Mouse (Mus musculus) forebrain, embryonic 16.5 days (tissue): ENCODE data around the gene Mecom. TPM values are rescaled to one million over a fixed set of nuclear protein-coding genes. Genes with fewer than 3 reads are reported as not detected.
"Not testable (repeated sequence)": the region's sequence is repeated elsewhere in the genome, so short reads cannot be mapped to it uniquely, and the experiment has no call there.

Experiments used
- ATAC-seq: fragments of 200-750 bp; cut with Nextera tagmentation; 2 replicates; pipeline ENCODE4 v1.8.0; 2017; ENCODE audit warnings: mild to moderate bottlenecking, moderate library complexity
- H3K27ac ChIP-seq: fragments of 300-500 bp; sonication (generic); 2 replicates; pipeline ENCODE4 v1.5.1; 2014; ENCODE audit warnings: low read length, control low read depth
- H3K27me3 ChIP-seq: fragments of 300-500 bp; sonication (generic); replicated peaks from 2 replicates; pipeline ENCODE4 v1.6.1; 2014; ENCODE audit warnings: low read length; ENCODE audit not compliant: control insufficient read depth, insufficient read depth
- H3K36me3 ChIP-seq: fragments of 300-500 bp; sonication (generic); 2 replicates; pipeline ENCODE4 v1.6.1; 2014; ENCODE audit not compliant: control insufficient read depth, insufficient read depth
- H3K4me1 ChIP-seq: fragments of 300-500 bp; sonication (generic); replicated peaks from 2 replicates; pipeline ENCODE4 v1.6.1; 2014; ENCODE audit warnings: low read length; ENCODE audit not compliant: control insufficient read depth, insufficient read depth
- H3K4me2 ChIP-seq: fragments of 300-500 bp; sonication (generic); 2 replicates; pipeline ENCODE4 v1.6.1; 2014; ENCODE audit warnings: mild to moderate bottlenecking, low read length, control low read depth
- H3K4me3 ChIP-seq: fragments of 300-500 bp; sonication (generic); replicated peaks from 2 replicates; pipeline ENCODE4 v1.5.1; 2014; ENCODE audit warnings: mild to moderate bottlenecking, low read length, control low read depth
- H3K9ac ChIP-seq: fragments of 300-500 bp; sonication (generic); replicated peaks from 2 replicates; pipeline ENCODE4 v1.6.1; 2014; ENCODE audit warnings: low read depth, low read length, control low read depth
- H3K9me3 ChIP-seq: fragments of 300-500 bp; sonication (generic); 2 replicates; pipeline ENCODE4 v1.6.1; 2016; ENCODE audit warnings: low read length; ENCODE audit not compliant: control insufficient read depth
- WGBS: fragments of 180-500 bp; shearing (Covaris S2); extraction: QIAGEN DNeasy Blood & Tissue Kit; methylation state at CpG from one replicate; pipeline ENCODE4 v1.1.7; 2014; 5-methylcytosine and 5-hydroxymethylcytosine counted together
- polyA plus RNA-seq: library from polyadenylated mRNA; unstranded; fragments of >200 nt; fragmentation: Nextera tagmentation; extraction: Ambion mirVana; gene quantifications from 2 replicates; pipeline ENCODE4 v1.2.1, GENCODE M21; 2015

Gene Mecom
- polyA plus RNA-seq, 1 experiment from 2014 or later = 2.1 TPM

DNA sequence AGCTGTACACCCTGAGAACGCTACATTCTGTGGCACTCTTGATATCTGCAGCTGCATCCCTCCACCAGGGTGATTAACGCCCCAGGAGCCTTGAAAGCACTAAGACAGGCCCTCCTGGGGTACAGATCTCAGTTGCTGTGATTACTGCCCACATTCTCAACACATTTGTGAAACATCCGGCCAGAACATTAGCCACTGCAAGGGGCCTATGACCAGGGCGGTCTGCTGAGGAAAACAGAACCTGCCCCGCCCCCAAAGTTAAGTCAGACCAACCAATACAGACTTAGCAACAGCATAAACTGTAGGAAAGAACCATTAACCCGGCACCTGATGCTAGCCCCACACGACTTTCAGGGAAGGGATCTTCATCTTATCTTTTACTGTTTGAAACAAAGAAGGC lies 109.8 kb downstream of the Mecom start:
- Histone ChIP-seq H3K4me1 (no peaks in the 10 kb centered on the region), H3K9me3 (no peaks in the 10 kb centered on the region), H3K4me2 (no peak overlapping the region), H3K27me3 (no peaks in the 10 kb centered on the region), H3K27ac (no peak overlapping the region), H3K4me3 (no peak overlapping the region), H3K9ac (no peak overlapping the region), H3K36me3 (no peaks in the 10 kb centered on the region)
- ATAC-seq = no peak
- 54% methylated on average over 7 of the region's 7 CpGs for WGBS

DNA sequence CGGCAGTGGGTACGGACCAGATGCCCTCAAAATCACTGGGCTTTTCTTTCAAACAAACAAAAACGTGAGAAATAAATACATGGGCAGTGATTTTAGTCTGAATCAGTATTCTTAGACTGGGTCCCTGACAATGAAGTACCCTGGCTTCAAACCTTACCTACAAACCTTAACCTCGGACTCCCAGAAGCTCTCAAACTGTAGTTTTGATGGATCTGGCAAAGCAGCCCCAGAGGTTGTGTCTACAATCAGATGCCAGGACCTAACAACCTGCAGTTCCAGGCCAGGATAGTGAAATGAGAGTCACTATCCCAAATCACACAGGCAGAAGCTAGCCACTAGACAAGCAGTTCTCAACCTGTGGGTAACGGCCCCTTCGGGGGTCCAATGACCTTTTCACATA lies 111.2 kb downstream of the Mecom start:
- H3K9me3 ChIP-seq = no peaks in the 10 kb centered on the region
- H3K4me2 ChIP-seq = no peak overlapping the region
- WGBS = 73% methylated on average over 6 of the region's 6 CpGs
- H3K27me3 ChIP-seq = no peaks in the 10 kb centered on the region
- no peak overlapping the region for H3K9ac ChIP-seq
- ATAC-seq = no peak
- no peak overlapping the region for H3K4me3 ChIP-seq
- H3K27ac ChIP-seq = no peak overlapping the region
- no peaks in the 10 kb centered on the region for H3K36me3 ChIP-seq
- no peaks in the 10 kb centered on the region for H3K4me1 ChIP-seq

DNA sequence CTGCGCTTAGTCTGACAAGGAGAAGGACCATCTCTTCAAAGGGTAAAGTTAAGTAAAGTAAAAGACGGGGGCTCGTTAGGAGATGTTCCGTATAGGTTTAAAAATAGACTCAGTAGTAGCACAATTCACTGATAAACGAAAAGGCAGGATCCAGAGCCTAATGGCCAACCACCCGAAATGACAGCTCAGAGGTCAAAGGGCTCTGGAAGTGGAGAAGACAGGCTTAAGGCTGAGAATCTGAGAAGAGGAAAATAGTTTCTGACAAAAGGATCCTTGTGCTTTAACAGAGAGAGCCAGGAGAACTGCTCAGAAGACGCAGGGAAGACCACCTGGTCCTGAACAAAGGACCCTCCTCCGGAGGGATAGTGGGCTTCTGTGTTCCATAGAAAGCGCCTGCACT lies 111.7 kb downstream of the Mecom start:
- Histone ChIP-seq H3K36me3 (no peaks in the 10 kb centered on the region), H3K4me3 (no peak overlapping the region), H3K27ac (no peak overlapping the region), H3K9me3 (no peaks in the 10 kb centered on the region), H3K9ac (no peak overlapping the region), H3K4me1 (no peaks in the 10 kb centered on the region), H3K27me3 (no peaks in the 10 kb centered on the region), H3K4me2 (no peak overlapping the region)
- ATAC-seq = no peak
- 34% methylated on average over 9 of the region's 9 CpGs for WGBS

DNA sequence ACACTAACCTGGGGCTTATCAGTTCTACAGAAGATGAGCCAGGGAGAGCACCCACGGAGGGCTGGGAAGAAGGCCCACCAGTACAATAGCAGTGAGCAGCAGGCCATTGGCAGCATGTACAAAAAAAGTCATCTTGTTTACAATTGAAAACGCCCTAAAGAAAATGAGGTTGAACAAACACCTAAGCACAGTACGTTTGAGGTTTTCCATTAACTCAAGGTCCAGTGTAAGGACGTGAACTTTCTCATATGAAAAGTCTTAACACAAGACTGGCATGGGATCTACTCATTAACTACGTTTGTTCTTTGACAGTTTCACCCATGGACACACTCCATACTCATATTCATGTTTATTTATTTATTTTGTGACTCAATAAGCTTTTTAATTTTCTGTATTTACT lies 118.9 kb downstream of the Mecom start:
- no peak for ATAC-seq
- Histone ChIP-seq H3K4me1 (no peaks in the 10 kb centered on the region), H3K9me3 (no peaks in the 10 kb centered on the region), H3K36me3 (no peaks in the 10 kb centered on the region), H3K4me2 (no peak overlapping the region), H3K9ac (no peak overlapping the region), H3K4me3 (no peak overlapping the region), H3K27me3 (no peaks in the 10 kb centered on the region), H3K27ac (no peak overlapping the region)
- WGBS = 76% methylated on average over 5 of the region's 5 CpGs

DNA sequence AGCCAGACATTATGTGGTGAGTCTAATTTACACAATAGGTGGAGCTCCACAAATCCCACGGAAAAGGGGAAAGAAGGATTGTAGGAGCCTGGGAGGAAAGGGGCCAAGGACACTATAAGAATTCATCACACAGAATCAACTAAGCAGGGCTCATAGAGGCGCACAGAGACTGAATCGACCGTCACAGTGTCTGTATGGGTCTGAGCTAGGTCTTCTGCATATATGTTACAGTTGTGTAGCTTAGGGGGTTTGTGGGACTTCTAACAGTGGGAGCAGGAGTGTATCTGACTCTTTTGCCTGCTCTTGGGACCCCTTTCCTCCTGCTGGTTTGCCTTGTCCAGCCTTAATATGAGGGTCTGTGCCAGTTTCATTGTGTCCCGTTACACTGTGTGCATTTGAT lies 123.8 kb downstream of the Mecom start:
- no peak overlapping the region for H3K4me3 ChIP-seq
- 91% methylated on average over 5 of the region's 5 CpGs for WGBS
- H3K27ac ChIP-seq = no peak overlapping the region
- no peaks in the 10 kb centered on the region for H3K4me1 ChIP-seq
- no peaks in the 10 kb centered on the region for H3K27me3 ChIP-seq
- H3K36me3 ChIP-seq = no peaks in the 10 kb centered on the region
- no peak overlapping the region for H3K4me2 ChIP-seq
- no peak for ATAC-seq
- no peaks in the 10 kb centered on the region for H3K9me3 ChIP-seq
- H3K9ac ChIP-seq = no peak overlapping the region

DNA sequence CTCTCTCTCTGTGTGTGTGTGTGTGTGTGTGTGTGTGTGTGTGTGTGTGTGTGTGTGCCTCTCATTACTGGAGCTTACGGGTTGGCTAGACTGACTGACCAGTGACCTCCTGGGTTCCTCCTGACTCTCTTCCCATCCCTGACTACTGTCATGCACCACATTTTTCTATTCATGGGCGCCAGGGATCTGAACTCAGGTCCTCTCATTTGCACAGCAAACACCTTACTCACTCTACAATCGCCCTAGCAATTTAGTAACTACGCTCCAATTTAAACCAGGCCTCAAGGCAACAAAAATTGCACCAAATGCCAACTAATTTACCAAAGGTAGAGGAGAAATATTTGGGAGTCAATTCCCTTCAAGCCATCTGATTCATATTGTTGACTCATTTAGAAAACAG lies 125.9 kb downstream of the Mecom start:
- not testable (repeated sequence) for ATAC-seq, H3K9me3 ChIP-seq, H3K4me3 ChIP-seq, H3K9ac ChIP-seq, H3K4me2 ChIP-seq, H3K27ac ChIP-seq, H3K4me1 ChIP-seq, H3K27me3 ChIP-seq, H3K36me3 ChIP-seq
- 96% methylated on average over 4 of the region's 4 CpGs for WGBS

DNA sequence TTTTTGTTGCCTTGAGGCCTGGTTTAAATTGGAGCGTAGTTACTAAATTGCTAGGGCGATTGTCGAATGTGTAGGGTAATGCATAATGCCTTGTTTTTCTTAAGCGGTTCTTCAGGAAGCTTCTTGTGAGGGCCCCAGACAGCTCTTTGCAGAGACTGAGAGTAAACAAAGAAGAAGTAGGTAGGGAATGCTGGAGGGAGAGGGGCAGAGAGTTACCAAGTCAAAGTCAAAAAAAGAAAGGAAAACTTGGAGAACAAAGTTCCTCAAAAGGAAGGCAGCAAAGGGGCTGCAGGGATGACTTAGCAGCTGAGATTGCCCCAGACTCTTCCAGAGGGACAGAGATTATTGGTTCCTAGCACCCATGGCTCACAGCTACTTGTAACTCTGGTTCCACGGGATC lies 126.9 kb downstream of the Mecom start:
- Histone ChIP-seq H3K4me3 (no peak overlapping the region), H3K9me3 (no peaks in the 10 kb centered on the region), H3K36me3 (no peaks in the 10 kb centered on the region), H3K9ac (no peak overlapping the region), H3K27me3 (no peaks in the 10 kb centered on the region), H3K4me2 (no peak overlapping the region), H3K4me1 (peaks cover 12% of the 10 kb centered on the region), H3K27ac (no peak overlapping the region)
- WGBS = 50% methylated on average over 5 of the region's 5 CpGs
- no peak for ATAC-seq

DNA sequence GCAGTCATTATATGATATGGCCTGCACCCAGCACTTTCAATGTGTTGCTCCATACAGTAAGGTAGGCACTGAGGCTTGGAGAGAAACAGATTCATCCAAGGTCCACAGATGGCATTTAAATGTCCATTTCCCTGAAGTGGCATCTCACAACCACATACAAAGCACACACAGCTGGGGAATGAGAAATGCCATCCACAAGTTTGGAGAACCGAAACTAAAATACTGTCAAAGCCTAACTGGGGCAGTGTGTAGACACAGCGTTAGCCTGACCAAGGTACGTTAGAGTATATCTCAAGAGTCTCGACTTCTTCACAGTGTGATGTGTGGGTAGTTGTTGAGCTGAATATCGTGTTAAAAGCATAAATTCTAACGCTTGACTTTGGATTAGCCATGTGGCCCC lies 133.6 kb downstream of the Mecom start:
- Histone ChIP-seq H3K4me2 (no peak overlapping the region), H3K9ac (no peak overlapping the region), H3K27me3 (no peaks in the 10 kb centered on the region), H3K4me1 (peaks cover 14% of the 10 kb centered on the region), H3K4me3 (no peak overlapping the region), H3K27ac (no peak overlapping the region), H3K9me3 (no peaks in the 10 kb centered on the region), H3K36me3 (no peaks in the 10 kb centered on the region)
- WGBS = 94% methylated on average over 6 of the region's 6 CpGs
- ATAC-seq = no peak

DNA sequence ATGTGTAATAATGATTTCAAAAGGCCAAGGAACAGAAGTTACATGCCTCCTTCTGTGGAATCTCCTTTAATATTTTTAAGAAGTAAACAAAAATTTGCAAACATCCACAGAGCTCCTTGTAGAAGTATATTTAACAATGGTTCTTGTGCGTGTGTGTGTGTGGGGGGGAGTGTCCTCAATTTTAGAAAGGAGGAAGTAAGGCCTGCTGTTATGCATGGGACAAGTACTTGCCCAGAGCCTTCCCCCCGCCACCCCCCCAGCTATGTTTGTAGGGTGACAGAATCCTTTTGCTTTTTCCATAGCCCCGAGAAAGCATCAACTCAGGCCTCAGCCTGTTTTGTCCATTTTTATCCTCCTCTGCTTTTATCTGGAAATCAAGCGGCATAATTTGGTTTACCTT lies 137.0 kb downstream of the Mecom start:
- 26% methylated on average over 4 of the region's 4 CpGs for WGBS
- no peak overlapping the region for H3K4me3 ChIP-seq
- no peaks in the 10 kb centered on the region for H3K36me3 ChIP-seq
- H3K27ac ChIP-seq = no peak overlapping the region
- no peak overlapping the region for H3K9ac ChIP-seq
- no peaks in the 10 kb centered on the region for H3K9me3 ChIP-seq
- H3K4me2 ChIP-seq = no peak overlapping the region
- H3K27me3 ChIP-seq = no peaks in the 10 kb centered on the region
- H3K4me1 ChIP-seq = peaks cover 2% of the 10 kb centered on the region
- no peak for ATAC-seq

DNA sequence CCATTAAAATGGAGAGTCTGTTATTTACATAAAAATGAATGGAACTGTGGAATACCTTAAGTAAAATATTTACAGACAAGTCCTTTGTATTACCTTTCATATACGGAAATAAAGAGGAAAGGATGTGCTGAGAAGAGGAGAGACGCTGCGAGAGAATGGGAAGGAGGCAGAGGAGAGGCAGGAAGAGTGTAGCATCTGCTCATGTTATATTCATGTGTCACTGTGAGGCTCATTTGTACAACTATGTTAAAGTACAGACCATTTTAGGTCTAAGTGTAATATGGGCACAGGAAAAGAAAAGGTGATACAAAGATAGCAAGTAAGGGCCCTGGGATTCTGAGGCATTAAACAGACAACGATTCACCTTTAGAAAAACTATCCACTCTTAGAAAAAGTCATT lies 143.0 kb downstream of the Mecom start:
- H3K9ac ChIP-seq = no peak overlapping the region
- H3K27ac ChIP-seq = no peak overlapping the region
- H3K4me3 ChIP-seq = no peak overlapping the region
- H3K9me3 ChIP-seq = no peaks in the 10 kb centered on the region
- H3K27me3 ChIP-seq = no peaks in the 10 kb centered on the region
- no peaks in the 10 kb centered on the region for H3K4me1 ChIP-seq
- no peak overlapping the region for H3K4me2 ChIP-seq
- no peaks in the 10 kb centered on the region for H3K36me3 ChIP-seq
- 0 out of 2 replicates have a peak, but pooled peaks have one; percentile 52 for ATAC-seq
- WGBS = 65% methylated on average over 4 of the region's 4 CpGs
